Mouse (Mus musculus) frontal cortex, postnatal 36 days (tissue): Measurements from ENCODE around the gene Suox.
"Not testable (repeated sequence)": the region's sequence is repeated elsewhere in the genome, so short reads cannot be mapped to it uniquely, and the experiment has no call there.

Experiments used
- DNase-seq, 2 experiments: peaks; one replicate each; pipeline ENCODE4 v3.0.0; 2022; ENCODE audit warnings: low spot score in 2 of 2

Gene Suox

DNA sequence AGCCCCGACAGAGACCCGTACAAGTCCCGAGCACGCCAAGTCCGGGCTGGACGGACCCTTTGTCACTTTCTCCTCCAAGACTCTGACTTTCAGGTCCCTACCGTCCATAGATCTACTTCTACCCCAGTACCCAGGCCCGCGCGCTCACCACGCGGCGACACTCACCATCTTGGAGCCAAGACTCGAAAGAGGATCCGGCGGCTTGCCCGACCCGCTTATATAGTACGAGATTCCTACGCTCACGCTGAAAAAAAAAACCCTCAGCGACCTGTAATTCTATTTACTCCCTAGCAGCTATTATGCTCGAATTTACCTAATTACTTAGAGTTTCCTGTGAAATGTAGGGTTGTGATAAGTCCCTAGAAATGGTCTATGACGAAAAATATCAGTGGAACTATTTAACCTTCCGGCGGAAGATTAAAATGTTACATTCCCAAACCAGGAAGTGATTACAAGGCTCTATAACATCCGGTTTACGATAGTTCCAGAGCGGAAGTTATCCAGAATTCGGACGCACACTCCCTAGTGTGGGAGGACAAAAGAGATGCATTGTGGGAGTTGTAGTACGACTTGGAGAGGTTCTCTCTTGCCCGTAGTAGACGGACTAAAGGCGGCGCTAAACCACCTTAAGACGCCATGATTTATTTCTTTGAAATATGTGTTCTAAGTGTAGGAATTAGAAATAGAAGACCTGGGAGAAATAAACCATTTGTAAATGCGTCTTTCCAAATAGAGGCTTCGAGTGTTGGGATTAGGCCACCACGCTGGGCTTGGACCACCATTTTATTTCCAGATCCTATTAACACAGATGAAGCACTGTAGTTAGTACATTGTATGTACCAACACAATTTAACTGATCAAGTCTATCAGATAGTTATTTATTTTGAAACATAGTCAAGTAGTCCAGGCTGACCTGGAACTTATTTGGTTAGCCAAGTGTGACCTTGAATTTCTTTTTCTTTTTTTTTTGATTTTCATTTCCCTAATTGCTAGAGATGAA is 47.3 kb downstream of the Suox start, which contains the start of gene Rps26:
TSS of gene Rps26 (minus strand) at position 437 of the 1,000 bp plus-strand sequence.
- peak; percentile 84 to 97 for DNase-seq

DNA sequence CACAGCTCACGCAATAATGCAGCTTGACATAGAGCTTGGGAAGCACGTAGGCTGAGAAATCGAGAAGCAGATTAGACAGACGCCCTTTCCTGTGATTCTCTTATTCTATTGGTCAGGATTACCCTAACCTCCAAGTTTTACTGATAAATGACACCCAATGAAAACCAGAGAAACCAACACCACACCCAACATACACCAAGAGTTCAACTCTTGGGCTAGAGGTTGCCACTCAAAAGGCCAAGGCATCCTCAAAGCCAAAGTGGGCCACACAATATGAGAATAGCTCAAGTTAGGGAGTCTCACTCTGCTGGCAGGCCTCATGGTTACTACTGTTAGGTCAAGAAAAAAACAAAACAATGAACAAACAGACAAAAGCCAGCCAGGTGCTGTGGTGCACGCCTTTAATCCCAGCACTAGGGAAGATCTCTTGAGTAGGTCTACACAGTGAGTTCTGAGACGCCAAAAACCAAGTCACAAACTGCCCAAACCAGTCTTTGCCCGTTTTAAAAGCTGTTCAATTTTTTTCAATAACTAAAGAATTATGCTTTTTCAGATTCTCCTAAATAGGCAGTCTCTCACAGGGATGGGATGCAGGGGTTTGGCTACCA is 48.5 kb downstream of the Suox start:
- DNase-seq = no peak

DNA sequence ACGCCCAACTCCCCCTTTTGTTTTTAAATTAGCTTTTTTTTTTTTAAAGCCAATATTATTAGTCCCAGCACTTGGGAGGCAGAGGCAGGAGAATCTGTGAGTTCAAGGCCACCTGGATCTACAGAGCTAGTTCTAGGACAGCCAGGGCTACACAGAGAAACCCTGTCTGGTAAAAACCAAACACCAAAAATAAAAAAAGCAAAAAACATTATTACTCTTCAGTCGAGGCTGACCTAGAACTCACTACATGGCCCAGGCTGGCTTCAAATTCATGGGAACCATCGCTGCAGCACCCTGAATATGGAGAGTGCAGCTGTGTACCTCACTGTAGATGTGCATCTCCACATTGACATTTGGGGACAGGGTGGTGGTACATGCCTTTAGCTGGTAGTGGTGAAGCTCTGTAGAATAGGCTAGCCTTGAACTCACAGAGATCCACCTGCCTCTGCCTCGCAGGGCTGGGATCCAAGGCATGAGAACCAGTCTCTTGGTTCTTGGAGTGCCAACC is 50.7 kb downstream of the Suox start:
- not testable (repeated sequence) for DNase-seq

DNA sequence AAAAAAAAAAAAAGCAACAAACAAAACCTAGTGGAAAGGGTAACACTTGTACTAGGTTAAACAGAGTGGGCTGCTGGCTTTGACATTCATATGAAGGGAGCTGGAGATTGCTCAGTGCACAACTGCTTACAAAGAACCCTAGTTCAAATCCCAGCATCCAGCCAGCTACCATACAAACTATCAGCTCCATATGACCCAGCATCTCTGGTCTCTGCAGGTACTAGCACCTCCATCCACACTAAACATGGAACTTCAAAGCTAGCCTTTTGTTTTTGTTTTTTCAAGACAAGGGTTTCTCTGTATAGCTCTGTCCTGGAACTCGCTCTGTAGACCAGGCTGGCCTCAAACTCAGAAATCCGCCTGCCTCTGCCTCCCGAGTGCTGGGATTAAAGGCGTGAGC is 51.2 kb downstream of the Suox start:
- no peak for DNase-seq

DNA sequence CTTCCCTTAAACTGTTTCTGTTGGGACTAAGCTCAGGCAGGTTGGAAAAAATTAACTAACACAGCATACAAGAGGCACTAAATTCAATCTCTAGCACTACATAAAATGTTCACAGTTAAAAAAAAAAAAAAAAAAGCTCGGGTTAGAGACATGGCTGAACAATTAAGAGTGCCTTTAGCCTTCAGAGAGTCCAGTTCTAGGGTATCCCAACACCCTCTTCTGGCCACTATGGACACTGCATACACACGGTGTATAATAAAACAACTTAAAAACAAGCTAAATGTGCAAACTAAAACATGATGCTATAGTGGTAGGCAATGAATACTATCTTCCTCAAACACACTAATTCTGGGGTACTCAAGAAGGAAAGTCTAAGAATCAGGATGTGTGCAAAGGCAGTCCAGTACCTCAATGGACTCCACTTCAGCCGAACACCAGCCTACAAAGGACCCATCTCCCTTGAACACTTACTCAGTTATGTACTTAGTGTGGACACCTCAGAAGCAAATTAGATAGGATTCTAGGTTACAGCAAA is 51.8 kb downstream of the Suox start:
- DNase-seq = no peak

DNA sequence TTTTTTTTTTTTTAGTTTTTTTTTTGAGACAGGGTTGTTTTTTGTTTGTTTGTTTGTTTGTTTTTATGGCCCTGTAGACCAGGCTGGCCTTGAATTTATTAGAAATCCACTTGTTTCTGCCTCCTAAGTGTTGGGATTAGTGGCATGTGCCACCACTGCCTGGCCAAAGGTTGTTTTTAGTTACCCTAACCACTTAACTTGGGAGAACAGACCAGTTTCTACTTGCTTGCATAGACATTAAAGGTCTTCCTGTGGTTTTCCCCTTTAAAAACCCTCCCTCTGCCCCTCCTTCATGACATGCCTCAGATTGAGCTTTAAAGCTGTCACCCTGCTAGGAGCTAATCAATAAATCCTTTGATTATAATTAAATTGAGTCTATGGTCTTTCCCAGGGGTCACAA is 53.6 kb downstream of the Suox start:
- DNase-seq = no peak
